Mouse (Mus musculus): ENCODE data around the gene Tbc1d12.

DNA sequence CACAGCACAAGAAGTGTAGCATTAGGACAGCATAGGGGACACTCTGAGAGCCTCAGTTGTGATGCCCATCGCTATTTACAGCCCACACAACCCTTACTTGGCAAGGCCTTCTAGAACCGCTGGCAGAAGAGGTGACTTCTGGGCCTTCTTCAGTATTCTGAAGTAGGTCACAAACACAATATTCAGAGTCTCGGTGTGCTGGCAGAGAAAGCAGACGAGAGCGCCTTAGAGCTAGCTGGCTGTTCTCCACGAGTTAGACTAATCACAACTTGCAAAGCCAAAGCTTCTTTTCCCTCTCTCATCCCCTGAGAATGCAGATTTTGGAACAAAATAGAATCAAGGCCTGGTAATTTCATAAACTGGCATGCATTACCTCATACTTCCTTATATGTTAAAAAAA, 37.6 kb upstream of the Tbc1d12 start:
- TF ChIP-seq POLR2AphosphoS2 (IDR thresholded peaks at IDR 0.05; ENCODE audit: insufficient read length, low read depth): no peak
- TF ChIP-seq POLR2A (IDR thresholded peaks at IDR 0.05; ENCODE audit: insufficient read length, low read depth): no peak
- TF ChIP-seq E2F4 (IDR thresholded peaks at IDR 0.05; ENCODE audit: insufficient read depth): no peak
- TF ChIP-seq MAX (IDR thresholded peaks at IDR 0.05; ENCODE audit: low read depth): no peak
- TF ChIP-seq USF1 (IDR thresholded peaks at IDR 0.05; ENCODE audit: low read depth): no peak

All from myocyte (in vitro differentiated cells).